Mouse (Mus musculus) E14TG2a.4 (cell line): ENCODE measurements around the gene Oit1.
A peak's percentile ranks its signal among the peaks of the same experiment; 100 is the strongest.

ENCODE experiments used
- CTCF ChIP-seq: conservative IDR thresholded peaks from 2 replicates; pipeline ENCODE4 v1.5.1; 2014; ENCODE audit warnings: low read length
- NANOG ChIP-seq: IDR thresholded peaks from 2 replicates; pipeline ENCODE4 v1.6.1; 2014; ENCODE audit warnings: borderline replicate concordance, low read length, mixed read lengths
- POU5F1 ChIP-seq: IDR thresholded peaks from 2 replicates; pipeline ENCODE4 v1.6.1; 2014; ENCODE audit warnings: low read length, borderline replicate concordance

DNA sequence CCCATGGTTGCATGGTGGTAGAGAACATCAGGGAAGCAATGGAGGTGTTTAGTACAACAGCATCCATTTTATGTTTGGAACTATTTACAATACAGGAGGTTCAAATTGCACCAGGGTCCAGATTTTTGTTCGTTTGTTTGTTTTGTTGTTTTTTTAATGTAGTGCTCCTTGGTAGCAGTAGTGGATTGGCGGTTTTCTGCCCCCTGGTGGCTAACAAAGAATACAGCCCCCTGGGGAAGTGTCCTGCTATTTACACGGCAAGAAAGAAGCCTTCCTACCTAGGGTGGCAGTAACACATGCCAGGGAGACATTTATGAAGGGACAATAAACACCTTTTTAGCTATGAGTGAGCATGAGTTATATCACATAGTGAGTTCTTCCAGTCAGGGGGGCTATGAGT is 64.0 kb downstream of the Oit1 start:
- TF ChIP-seq CTCF (peak; percentile 70), POU5F1 (no peak), NANOG (no peak)
